Mouse (Mus musculus) CD4-positive, CD25-positive, alpha-beta regulatory T cell, adult 4 months (primary cell): ENCODE data around the gene Zan. TPM values are rescaled to one million over a fixed set of nuclear protein-coding genes. Genes with fewer than 3 reads are reported as not detected.
A peak's percentile ranks its signal among the peaks of the same experiment; 100 is the strongest.

Experiments used
- ATAC-seq: one replicate; pipeline ENCODE4 v1.8.0; 2017
- polyA plus RNA-seq, 2 experiments: library from polyadenylated mRNA; unstranded; fragments of 100-300 nt; shearing (Covaris generic); gene quantifications; one replicate each; pipeline ENCODE4 v1.2.1; 2017

Gene Zan
- under 1 TPM; 0.27 to 0.39 TPM for polyA plus RNA-seq

GRCm38 (mm10) chr5:137476964-137477363, at the start of gene Zan:
Gene Zan, minus strand, starts transcription at chr5:137477064.
- no peak for ATAC-seq

- no peak for ATAC-seq
Measured at GRCm38 (mm10) chr5:137526192-137526936, 49.5 kb upstream of the Zan start.

GRCm38 (mm10) chr5:137525511-137525910, 48.6 kb upstream of the Zan start:
- no peak for ATAC-seq

GRCm38 (mm10) chr5:137524671-137525070, 47.8 kb upstream of the Zan start:
- ATAC-seq: no peak

- ATAC-seq: no peak
Measured at GRCm38 (mm10) chr5:137524251-137524515, 47.3 kb upstream of the Zan start.

- no peak for ATAC-seq
Measured at GRCm38 (mm10) chr5:137523396-137524250, 46.8 kb upstream of the Zan start.

- ATAC-seq: no peak
Measured at GRCm38 (mm10) chr5:137522711-137523110, 45.8 kb upstream of the Zan start.

- no peak for ATAC-seq
Measured at GRCm38 (mm10) chr5:137521861-137522260, 45.0 kb upstream of the Zan start.

GRCm38 (mm10) chr5:137519691-137520550, 43.1 kb upstream of the Zan start:
- ATAC-seq: no peak

GRCm38 (mm10) chr5:137518436-137518835, 41.6 kb upstream of the Zan start, which contains the start of gene Gigyf1:
Gene Gigyf1, plus strand, starts transcription at chr5:137518548.
- no peak for ATAC-seq

GRCm38 (mm10) chr5:137514811-137515210, 37.9 kb upstream of the Zan start:
- ATAC-seq: no peak

GRCm38 (mm10) chr5:137513951-137514721, 37.3 kb upstream of the Zan start:
- no peak for ATAC-seq

GRCm38 (mm10) chr5:137512847-137513794, 36.3 kb upstream of the Zan start:
- no peak for ATAC-seq

GRCm38 (mm10) chr5:137511706-137512105, 34.8 kb upstream of the Zan start:
- no peak for ATAC-seq

GRCm38 (mm10) chr5:137510573-137511390, 33.9 kb upstream of the Zan start:
- ATAC-seq: peak; percentile 30

GRCm38 (mm10) chr5:137510014-137510501, 33.2 kb upstream of the Zan start:
- ATAC-seq: peak; percentile 75

- ATAC-seq: no peak
Measured at GRCm38 (mm10) chr5:137504041-137504440, 27.2 kb upstream of the Zan start.

- peak; percentile 57 for ATAC-seq
Measured at GRCm38 (mm10) chr5:137502667-137503110, 25.8 kb upstream of the Zan start.
